Mouse (Mus musculus) forebrain, embryonic 14.5 days (tissue): Measurements from ENCODE around the gene Abhd8. TPM values are rescaled to one million over a fixed set of nuclear protein-coding genes. Genes with fewer than 3 reads are reported as not detected.
"Not testable (repeated sequence)": the region's sequence is repeated elsewhere in the genome, so short reads cannot be mapped to it uniquely, and the experiment has no call there.

Source experiments
- ATAC-seq: fragments of 200-750 bp; cut with Nextera tagmentation; 2 replicates; pipeline ENCODE4 v1.8.0; 2017; ENCODE audit warnings: mild to moderate bottlenecking, moderate library complexity
- DNase-seq: peaks from one replicate; pipeline ENCODE4 v3.0.0-alpha.2; 2015; ENCODE audit warnings: low spot score
- H3K27ac ChIP-seq: fragments of 300-500 bp; sonication (generic); 2 replicates; pipeline ENCODE4 v1.5.1; 2014; ENCODE audit warnings: low read depth, mild to moderate bottlenecking, control low read depth, low read length, moderate library complexity
- H3K27me3 ChIP-seq: fragments of 300-500 bp; sonication (generic); replicated peaks from 2 replicates; pipeline ENCODE4 v1.6.1; 2014; ENCODE audit warnings: low read length, control low read depth, mixed read lengths; ENCODE audit not compliant: control insufficient read depth, insufficient read depth
- H3K36me3 ChIP-seq: fragments of 300-500 bp; sonication (generic); 2 replicates; pipeline ENCODE4 v1.6.1; 2014; ENCODE audit warnings: low read length, control low read depth; ENCODE audit not compliant: control insufficient read depth, insufficient read depth
- H3K4me1 ChIP-seq: fragments of 300-500 bp; sonication (generic); 2 replicates; pipeline ENCODE4 v1.6.1; 2014; ENCODE audit warnings: antibody characterized with exemption, low read length, control low read depth; ENCODE audit not compliant: control insufficient read depth, insufficient read depth
- H3K4me2 ChIP-seq: fragments of 300-500 bp; sonication (generic); 2 replicates; pipeline ENCODE4 v1.6.1; 2014; ENCODE audit warnings: mild to moderate bottlenecking, control low read depth, low read length
- H3K4me3 ChIP-seq: fragments of 300-500 bp; sonication (generic); 2 replicates; pipeline ENCODE4 v1.5.1; 2014; ENCODE audit warnings: low read depth, low read length, control low read depth
- H3K9ac ChIP-seq: fragments of 300-500 bp; sonication (generic); 2 replicates; pipeline ENCODE4 v1.6.1; 2014; ENCODE audit warnings: mild to moderate bottlenecking, low read length, control low read depth, moderate library complexity
- H3K9me3 ChIP-seq: fragments of 300-500 bp; sonication (generic); replicated peaks from 2 replicates; pipeline ENCODE4 v1.6.1; 2016; ENCODE audit warnings: low read length, control low read depth, mixed read lengths; ENCODE audit not compliant: control insufficient read depth
- WGBS: fragments of 180-500 bp; shearing (Covaris S2); extraction: QIAGEN DNeasy Blood & Tissue Kit; methylation state at CpG from one replicate; pipeline ENCODE4 v1.1.7; 2014; 5-methylcytosine and 5-hydroxymethylcytosine counted together
- polyA plus RNA-seq: library from polyadenylated mRNA; unstranded; fragments of >200 nt; fragmentation: Nextera tagmentation; extraction: Ambion mirVana; gene quantifications from 2 replicates; pipeline ENCODE4 v1.2.1, GENCODE M21; 2014

Abhd8 gene
- polyA plus RNA-seq, 1 experiment from 2014 or later = 75.7 TPM

DNA sequence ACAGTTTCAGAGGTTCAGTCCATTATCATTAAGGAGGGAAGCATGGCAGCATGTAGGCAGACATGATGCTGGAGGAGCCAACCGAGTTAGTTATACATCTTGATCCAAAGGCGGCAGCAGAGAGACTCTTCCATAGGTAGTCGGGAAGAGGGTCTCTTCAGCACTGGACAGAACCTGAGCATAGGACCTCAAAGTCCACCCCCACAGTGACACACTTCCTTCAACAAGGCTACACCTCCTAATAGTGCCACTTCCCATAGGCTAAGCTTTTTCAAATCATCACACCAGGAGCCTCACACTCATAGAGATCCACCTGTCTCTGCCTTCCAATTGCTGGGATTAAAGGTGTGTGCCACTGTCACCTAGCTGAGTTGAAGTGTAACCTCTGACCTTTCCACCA, 26.4 kb downstream of the Abhd8 start:
- no peak overlapping the region for H3K9ac ChIP-seq
- H3K4me3 ChIP-seq = no peak overlapping the region
- no peaks in the 10 kb centered on the region for H3K36me3 ChIP-seq
- peaks cover 2% of the 10 kb centered on the region; the same call in 1 of the 2 replicates for H3K27me3 ChIP-seq
- no peaks in the 10 kb centered on the region for H3K4me1 ChIP-seq
- DNase-seq = no peak
- H3K27ac ChIP-seq = no peak overlapping the region
- no peak overlapping the region for H3K4me2 ChIP-seq
- H3K9me3 ChIP-seq = 0 out of 2 replicates have a peak, but pooled peaks cover 3% of the 10 kb centered on the region
- ATAC-seq = no peak
- WGBS = 61% methylated on average over 3 of the region's 3 CpGs

GRCm38 (mm10) chr8:71432935-71433334, 30.5 kb downstream of the Abhd8 start:
- not testable (repeated sequence) for DNase-seq, H3K4me3 ChIP-seq, H3K4me2 ChIP-seq, H3K9me3 ChIP-seq, ATAC-seq, H3K9ac ChIP-seq, H3K27me3 ChIP-seq, H3K4me1 ChIP-seq, H3K27ac ChIP-seq, H3K36me3 ChIP-seq
- 85% methylated on average over 1 of the region's 1 CpGs for WGBS

- H3K9me3 ChIP-seq = no peaks in the 10 kb centered on the region
- H3K4me3 ChIP-seq = no peak overlapping the region
- H3K4me2 ChIP-seq = no peak overlapping the region
- no peak overlapping the region for H3K27ac ChIP-seq
- ATAC-seq = no peak
- H3K36me3 ChIP-seq = no peaks in the 10 kb centered on the region
- no peak for DNase-seq
- no peaks in the 10 kb centered on the region for H3K4me1 ChIP-seq
- H3K9ac ChIP-seq = no peak overlapping the region
- H3K27me3 ChIP-seq = no peaks in the 10 kb centered on the region
Measured at GRCm38 (mm10) chr8:71422121-71422520, 41.3 kb downstream of the Abhd8 start.

DNA sequence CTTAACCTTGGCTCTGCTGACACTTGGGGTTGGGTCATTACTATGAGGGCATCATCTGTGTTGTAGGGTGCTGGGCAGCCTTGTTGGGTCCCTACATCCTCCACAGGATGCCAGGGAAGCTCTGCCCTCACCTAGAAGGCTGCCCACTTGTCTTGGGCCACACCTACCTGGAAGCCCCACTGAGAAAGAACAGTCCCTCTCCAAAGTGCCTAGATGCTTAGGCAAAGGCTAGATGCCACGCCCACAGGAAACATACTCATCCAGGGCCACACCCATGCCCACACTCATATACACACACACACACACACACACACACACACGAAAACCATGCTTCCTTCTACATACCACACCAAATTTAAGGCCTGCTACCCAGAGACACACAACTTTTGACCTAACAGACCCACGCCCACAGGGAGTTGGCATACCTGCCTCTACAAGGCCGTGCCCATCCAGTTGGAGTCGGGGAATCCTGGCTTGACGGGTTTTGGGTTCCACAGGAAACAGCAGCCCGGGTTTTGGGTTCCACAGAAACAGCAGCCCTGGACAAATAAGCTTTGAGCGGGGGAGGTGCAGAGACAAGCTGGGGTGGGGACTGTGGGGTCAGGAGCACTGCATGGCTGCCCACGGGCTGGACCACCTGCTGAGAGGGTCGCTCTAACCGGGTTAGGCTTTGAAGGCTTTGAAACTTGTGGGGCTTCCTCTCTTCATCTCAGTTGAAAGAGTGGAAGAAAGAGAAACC, 51.8 kb downstream of the Abhd8 start:
- H3K27me3 ChIP-seq = no peaks in the 10 kb centered on the region
- WGBS = 51% methylated on average over 11 of the region's 11 CpGs
- no peak overlapping the region for H3K9ac ChIP-seq
- no peak overlapping the region for H3K4me2 ChIP-seq
- H3K27ac ChIP-seq = no peak overlapping the region
- no peak for ATAC-seq
- DNase-seq = no peak
- no peaks in the 10 kb centered on the region for H3K9me3 ChIP-seq
- H3K36me3 ChIP-seq = peaks cover 27% of the 10 kb centered on the region
- H3K4me1 ChIP-seq = peaks cover 1% of the 10 kb centered on the region
- H3K4me3 ChIP-seq = no peak overlapping the region

- H3K4me3 ChIP-seq = no peak overlapping the region
- no peaks in the 10 kb centered on the region for H3K27me3 ChIP-seq
- H3K27ac ChIP-seq = no peak overlapping the region
- ATAC-seq (no peak), DNase-seq (no peak)
- H3K4me2 ChIP-seq = no peak overlapping the region
- peaks cover 11% of the 10 kb centered on the region for H3K4me1 ChIP-seq
- WGBS = 92% methylated on average over 4 of the region's 4 CpGs
- H3K36me3 ChIP-seq = peaks cover 27% of the 10 kb centered on the region
- no peaks in the 10 kb centered on the region for H3K9me3 ChIP-seq
- H3K9ac ChIP-seq = no peak overlapping the region
Measured at GRCm38 (mm10) chr8:71408231-71408630, 55.2 kb downstream of the Abhd8 start.

DNA sequence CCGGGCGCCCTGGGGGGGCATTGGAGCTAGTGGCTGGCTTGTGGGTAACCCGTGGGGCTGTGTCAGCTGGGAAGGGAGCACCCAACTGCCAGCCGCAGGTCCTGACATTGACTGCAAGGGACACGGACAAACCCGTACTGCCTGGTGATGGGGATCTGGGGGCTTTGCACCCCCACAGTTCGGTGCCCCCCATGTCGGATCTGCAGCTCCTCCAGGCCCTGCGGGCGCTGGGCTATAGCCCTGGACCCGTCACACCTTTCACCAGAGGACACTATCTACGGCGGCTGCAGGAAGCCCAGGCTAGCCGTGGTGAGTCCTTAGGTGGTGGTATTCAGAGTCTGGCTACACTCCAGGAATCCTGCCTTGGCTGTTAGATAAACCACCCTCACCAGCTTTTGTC, 56.0 kb downstream of the Abhd8 start:
- WGBS = 92% methylated on average over 14 of the region's 14 CpGs
- H3K4me2 ChIP-seq = peak overlapping the region; percentile 89; the same call in 1 of the 2 replicates
- peaks cover 30% of the 10 kb centered on the region for H3K36me3 ChIP-seq

More for the DNA sequence above, 56.0 kb downstream of the Abhd8 start:
- Histone ChIP-seq H3K4me1 (peaks cover 11% of the 10 kb centered on the region), H3K4me3 (no peak overlapping the region), H3K27ac (no peak overlapping the region), H3K9ac (no peak overlapping the region), H3K9me3 (no peaks in the 10 kb centered on the region), H3K27me3 (no peaks in the 10 kb centered on the region)
- no peak for ATAC-seq
- no peak for DNase-seq

Other genes with a start within 250 kb of the Abhd8 start
- 11.8 and 13.0 TPM in 2 replicates for gene Myo9b, start 190.9 kb downstream of the Abhd8 start, polyA plus RNA-seq
- gene Haus8, start 190.7 kb downstream of the Abhd8 start, polyA plus RNA-seq = 51.5 and 64.2 TPM in 2 replicates
- gene Use1, start 96.8 kb downstream of the Abhd8 start, polyA plus RNA-seq = 116 and 121 TPM in 2 replicates
- 3.0 and 3.8 TPM in 2 replicates for gene Ocel1, start 92.4 kb downstream of the Abhd8 start, polyA plus RNA-seq
- 16.6 and 17.3 TPM in 2 replicates for gene Nr2f6, start 81.7 kb downstream of the Abhd8 start, polyA plus RNA-seq
- 2.8 and 4.4 TPM in 2 replicates for gene Ushbp1, start 67.9 kb downstream of the Abhd8 start, polyA plus RNA-seq
- gene Babam1, start 66.8 kb downstream of the Abhd8 start, polyA plus RNA-seq = 91.7 and 97.0 TPM in 2 replicates
- gene Ankle1, start 57.6 kb downstream of the Abhd8 start, polyA plus RNA-seq = 4.3 and 7.2 TPM in 2 replicates
- 185 and 214 TPM in 2 replicates for gene Mrpl34, start 1.3 kb upstream of the Abhd8 start, polyA plus RNA-seq
- 207 and 225 TPM in 2 replicates for gene Dda1, start 5.5 kb upstream of the Abhd8 start, polyA plus RNA-seq
- gene Ano8, start 22.3 kb upstream of the Abhd8 start, polyA plus RNA-seq = 5.4 and 6.3 TPM in 2 replicates
- 2.2 and 3.8 TPM in 2 replicates for gene Gtpbp3, start 24.4 kb upstream of the Abhd8 start, polyA plus RNA-seq
- gene Plvap, start 48.1 kb upstream of the Abhd8 start, polyA plus RNA-seq = 5.8 and 6.8 TPM in 2 replicates
- gene Ccdc194, start 62.1 kb upstream of the Abhd8 start, polyA plus RNA-seq = 0.11 and 0.13 TPM in 2 replicates
- gene Bst2, start 73.8 kb upstream of the Abhd8 start, polyA plus RNA-seq = 2.2 and 2.8 TPM in 2 replicates
- gene Mvb12a, start 79.3 kb upstream of the Abhd8 start, polyA plus RNA-seq = 65.7 and 71.6 TPM in 2 replicates
- not detected in 2 replicates for gene Tmem221, start 95.2 kb upstream of the Abhd8 start, polyA plus RNA-seq
- not detected in 2 replicates for gene Nxnl1, start 102.9 kb upstream of the Abhd8 start, polyA plus RNA-seq
- gene Slc27a1, start 105.2 kb upstream of the Abhd8 start, polyA plus RNA-seq = 25.8 and 31.5 TPM in 2 replicates
- gene Pgls, start 128.5 kb upstream of the Abhd8 start, polyA plus RNA-seq = 233 and 279 TPM in 2 replicates
- 4.1 and 4.5 TPM in 2 replicates for gene Fam129c, start 134.0 kb upstream of the Abhd8 start, polyA plus RNA-seq
- gene Colgalt1, start 147.3 kb upstream of the Abhd8 start, polyA plus RNA-seq = 45.3 and 47.2 TPM in 2 replicates
- gene Unc13a, start 208.1 kb upstream of the Abhd8 start, polyA plus RNA-seq = 13.9 and 16.7 TPM in 2 replicates
- 1.4 and 2.1 TPM in 2 replicates for gene Jak3, start 212.6 kb upstream of the Abhd8 start, polyA plus RNA-seq
- gene Insl3, start 225.6 kb upstream of the Abhd8 start, polyA plus RNA-seq = 0.63 TPM in 1 of 2 replicates, not detected in the other
- gene B3gnt3, start 238.1 kb upstream of the Abhd8 start, polyA plus RNA-seq = 0.10 and 0.22 TPM in 2 replicates